Mouse (Mus musculus): Measurements from ENCODE around the gene Slc5a5.

Gene Slc5a5

DNA sequence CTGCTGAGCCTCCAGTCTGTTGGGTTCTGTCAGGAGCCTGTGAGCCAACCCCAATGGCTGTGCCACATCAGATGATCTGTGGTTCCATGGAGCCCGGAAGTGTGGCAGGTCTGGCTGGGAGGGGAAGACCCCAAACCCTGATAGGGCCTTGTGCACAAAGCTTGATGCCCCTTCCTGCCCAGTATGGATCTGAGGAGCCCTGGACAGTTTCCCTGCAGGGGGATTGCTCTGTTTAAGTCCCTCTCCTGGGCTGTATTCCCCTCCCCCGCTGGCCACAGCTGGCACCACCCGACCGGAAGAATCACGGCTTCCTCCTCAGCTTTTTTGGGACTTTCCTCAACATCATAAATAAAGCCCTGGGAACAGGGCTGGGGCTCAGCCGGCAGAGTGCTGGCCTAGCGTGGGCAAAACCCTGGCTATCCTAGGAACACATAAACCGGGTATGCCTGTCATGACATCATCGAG is 59.5 kb downstream of the Slc5a5 start:
- peak; percentile 52 for DNase-seq (ENCODE audit: low read depth)

Measured in 416B (cell line).